Mouse (Mus musculus): ENCODE data around the gene Rpl13. TPM values are rescaled to one million over a fixed set of nuclear protein-coding genes. Genes with fewer than 3 reads are reported as not detected.
A peak's percentile ranks its signal among the peaks of the same experiment; 100 is the strongest.

Rpl13 gene
- polyA plus RNA-seq, 1 experiment from 2014 or later, result 1,041 TPM

GRCm38 (mm10) chr8:123108953-123109352 is 6.8 kb downstream of the Rpl13 start:
- Histone ChIP-seq H3K4me1 (replicated peaks) (peaks cover 5% of the 10 kb centered on the region), H3K4me2 (no peak overlapping the region), H3K4me3 (no peak overlapping the region), H3K36me3 (peaks cover 18% of the 10 kb centered on the region), H3K9ac (no peak overlapping the region), H3K27me3 (replicated peaks) (no peaks in the 10 kb centered on the region), H3K9me3 (replicated peaks) (no peaks in the 10 kb centered on the region), H3K27ac (ENCODE audit: poor library complexity, severe bottlenecking) (no peak overlapping the region)
- WGBS, result 83% methylated on average over 5 of the region's 5 CpGs
- no peak for ATAC-seq (ENCODE audit: insufficient number of reproducible peaks, low FRiP score)

- H3K9ac ChIP-seq, result no peak overlapping the region
- peak; percentile 51; the same call in 1 of the 2 replicates for ATAC-seq (ENCODE audit: insufficient number of reproducible peaks, low FRiP score)
- 15% methylated on average over 4 of the region's 4 CpGs for WGBS
- H3K4me1 ChIP-seq (replicated peaks), result peaks cover 7% of the 10 kb centered on the region; the same call in 1 of the 2 replicates
- H3K36me3 ChIP-seq, result peaks cover 1% of the 10 kb centered on the region
- no peak overlapping the region for H3K27ac ChIP-seq (ENCODE audit: poor library complexity, severe bottlenecking)
- no peak overlapping the region for H3K4me2 ChIP-seq
- H3K27me3 ChIP-seq (replicated peaks), result peaks cover 2% of the 10 kb centered on the region
- no peaks in the 10 kb centered on the region for H3K9me3 ChIP-seq (replicated peaks)
- no peak overlapping the region for H3K4me3 ChIP-seq
These were observed 8.5 kb downstream of the Rpl13 start for GRCm38 (mm10) chr8:123110649-123111048.

- Histone ChIP-seq H3K36me3 (no peaks in the 10 kb centered on the region), H3K4me2 (no peak overlapping the region), H3K9ac (no peak overlapping the region), H3K4me1 (replicated peaks) (peaks cover 19% of the 10 kb centered on the region), H3K27ac (ENCODE audit: poor library complexity, severe bottlenecking) (no peak overlapping the region), H3K4me3 (no peak overlapping the region), H3K27me3 (replicated peaks) (peaks cover 24% of the 10 kb centered on the region), H3K9me3 (replicated peaks) (no peaks in the 10 kb centered on the region)
- 70% methylated on average over 9 of the region's 9 CpGs for WGBS
- ATAC-seq (ENCODE audit: insufficient number of reproducible peaks, low FRiP score), result no peak
These were observed 10.7 kb downstream of the Rpl13 start for GRCm38 (mm10) chr8:123112892-123113291.

- H3K4me1 ChIP-seq (replicated peaks), result peaks cover 26% of the 10 kb centered on the region
- ATAC-seq (ENCODE audit: insufficient number of reproducible peaks, low FRiP score), result no peak
- H3K27me3 ChIP-seq (replicated peaks), result peaks cover 35% of the 10 kb centered on the region
- H3K9me3 ChIP-seq (replicated peaks), result no peaks in the 10 kb centered on the region
- WGBS, result 30% methylated on average over 2 of the region's 2 CpGs
- H3K27ac ChIP-seq (ENCODE audit: poor library complexity, severe bottlenecking), result no peak overlapping the region
- H3K4me3 ChIP-seq, result no peak overlapping the region
- H3K36me3 ChIP-seq, result no peaks in the 10 kb centered on the region
- no peak overlapping the region for H3K9ac ChIP-seq
- no peak overlapping the region for H3K4me2 ChIP-seq
These were observed 11.8 kb downstream of the Rpl13 start for GRCm38 (mm10) chr8:123113908-123114469.

- Histone ChIP-seq H3K9me3 (replicated peaks) (no peaks in the 10 kb centered on the region), H3K4me2 (no peak overlapping the region), H3K4me3 (no peak overlapping the region), H3K27me3 (replicated peaks) (peaks cover 42% of the 10 kb centered on the region), H3K4me1 (replicated peaks) (peaks cover 26% of the 10 kb centered on the region), H3K27ac (ENCODE audit: poor library complexity, severe bottlenecking) (no peak overlapping the region), H3K9ac (no peak overlapping the region), H3K36me3 (no peaks in the 10 kb centered on the region)
- ATAC-seq (ENCODE audit: insufficient number of reproducible peaks, low FRiP score), result no peak
- 33% methylated on average over 3 of the region's 3 CpGs for WGBS
These were observed 12.5 kb downstream of the Rpl13 start for GRCm38 (mm10) chr8:123114644-123115043.

- 1% methylated on average over 51 of the region's 51 CpGs for WGBS
- H3K9me3 ChIP-seq (replicated peaks), result no peaks in the 10 kb centered on the region
- no peak within 1 kb of the TSS for H3K27ac ChIP-seq (ENCODE audit: poor library complexity, severe bottlenecking)
- H3K4me3 ChIP-seq, result peak within 1 kb of the TSS; percentile 50
- peak within 1 kb of the TSS; percentile 54 for H3K9ac ChIP-seq
- no peaks in the 10 kb centered on the region for H3K36me3 ChIP-seq
- peak; percentile 53; the same call in 1 of the 2 replicates for ATAC-seq (ENCODE audit: insufficient number of reproducible peaks, low FRiP score)
- H3K4me1 ChIP-seq (replicated peaks), result peaks cover 26% of the 10 kb centered on the region
- H3K27me3 ChIP-seq (replicated peaks), result peaks cover 49% of the 10 kb centered on the region
- peak within 1 kb of the TSS; percentile 82 for H3K4me2 ChIP-seq
These were observed 15.1 kb downstream of the Rpl13 start, which contains the start of gene Cpne7 for GRCm38 (mm10) chr8:123117127-123117731. TSS of gene Cpne7 (plus strand) at chr8:123117374.

GRCm38 (mm10) chr8:123117744-123118143 is 15.6 kb downstream of the Rpl13 start:
- Histone ChIP-seq H3K9me3 (replicated peaks) (no peaks in the 10 kb centered on the region), H3K4me1 (replicated peaks) (peaks cover 26% of the 10 kb centered on the region), H3K27ac (ENCODE audit: poor library complexity, severe bottlenecking) (no peak overlapping the region), H3K27me3 (replicated peaks) (peaks cover 54% of the 10 kb centered on the region), H3K9ac (peak overlapping the region; percentile 54; the same call in 1 of the 2 replicates), H3K36me3 (no peaks in the 10 kb centered on the region), H3K4me3 (peak overlapping the region; percentile 50), H3K4me2 (peak overlapping the region; percentile 82)
- no peak for ATAC-seq (ENCODE audit: insufficient number of reproducible peaks, low FRiP score)
- WGBS, result 4% methylated on average over 17 of the region's 17 CpGs

GRCm38 (mm10) chr8:123122059-123122458 is 19.9 kb downstream of the Rpl13 start:
- Histone ChIP-seq H3K36me3 (no peaks in the 10 kb centered on the region), H3K27ac (ENCODE audit: poor library complexity, severe bottlenecking) (no peak overlapping the region), H3K9me3 (replicated peaks) (no peaks in the 10 kb centered on the region), H3K27me3 (replicated peaks) (peaks cover 73% of the 10 kb centered on the region), H3K9ac (no peak overlapping the region), H3K4me3 (no peak overlapping the region), H3K4me1 (replicated peaks) (peaks cover 25% of the 10 kb centered on the region), H3K4me2 (no peak overlapping the region)
- WGBS, result 60% methylated on average over 9 of the region's 9 CpGs
- ATAC-seq (ENCODE audit: insufficient number of reproducible peaks, low FRiP score), result no peak

GRCm38 (mm10) chr8:123122670-123123069 is 20.5 kb downstream of the Rpl13 start:
- Histone ChIP-seq H3K36me3 (no peaks in the 10 kb centered on the region), H3K27me3 (replicated peaks) (peaks cover 72% of the 10 kb centered on the region), H3K9ac (no peak overlapping the region), H3K4me2 (no peak overlapping the region), H3K9me3 (replicated peaks) (no peaks in the 10 kb centered on the region), H3K4me1 (replicated peaks) (peaks cover 18% of the 10 kb centered on the region), H3K27ac (ENCODE audit: poor library complexity, severe bottlenecking) (no peak overlapping the region), H3K4me3 (no peak overlapping the region)
- ATAC-seq (ENCODE audit: insufficient number of reproducible peaks, low FRiP score), result no peak
- WGBS, result 75% methylated on average over 5 of the region's 5 CpGs

- Histone ChIP-seq H3K4me1 (replicated peaks) (peaks cover 9% of the 10 kb centered on the region), H3K4me2 (0 out of 2 replicates have a peak overlapping the region, but pooled peaks have one; percentile 8), H3K4me3 (no peak overlapping the region), H3K9ac (no peak overlapping the region), H3K27me3 (replicated peaks) (peaks cover 64% of the 10 kb centered on the region), H3K27ac (ENCODE audit: poor library complexity, severe bottlenecking) (no peak overlapping the region), H3K36me3 (no peaks in the 10 kb centered on the region), H3K9me3 (replicated peaks) (no peaks in the 10 kb centered on the region)
- ATAC-seq (ENCODE audit: insufficient number of reproducible peaks, low FRiP score), result peak; percentile 51; the same call in 1 of the 2 replicates
- WGBS, result 8% methylated on average over 19 of the region's 19 CpGs
These were observed 24.2 kb downstream of the Rpl13 start for GRCm38 (mm10) chr8:123126193-123126816.

- H3K9me3 ChIP-seq (replicated peaks), result peaks cover 3% of the 10 kb centered on the region; the same call in 1 of the 2 replicates
- H3K36me3 ChIP-seq, result no peaks in the 10 kb centered on the region
- ATAC-seq (ENCODE audit: insufficient number of reproducible peaks, low FRiP score), result no peak
- no peak overlapping the region for H3K27ac ChIP-seq (ENCODE audit: poor library complexity, severe bottlenecking)
- peaks cover 34% of the 10 kb centered on the region for H3K27me3 ChIP-seq (replicated peaks)
- peaks cover 7% of the 10 kb centered on the region for H3K4me1 ChIP-seq (replicated peaks)
- peak overlapping the region; percentile 18 for H3K4me2 ChIP-seq
- no peak overlapping the region for H3K4me3 ChIP-seq
- WGBS, result 52% methylated on average over 9 of the region's 9 CpGs
- H3K9ac ChIP-seq, result no peak overlapping the region
These were observed 28.9 kb downstream of the Rpl13 start for GRCm38 (mm10) chr8:123131041-123131440.

Data from heart, embryonic 12.5 days (tissue).